Mouse (Mus musculus) midbrain, embryonic 14.5 days (tissue): ENCODE data around the gene Gm20388. TPM values are rescaled to one million over a fixed set of nuclear protein-coding genes. Genes with fewer than 3 reads are reported as not detected.
A peak's percentile ranks its signal among the peaks of the same experiment; 100 is the strongest.

ENCODE experiments used
- ATAC-seq: fragments of 200-750 bp; cut with Nextera tagmentation; 2 replicates; pipeline ENCODE4 v1.8.0; 2017; ENCODE audit warnings: moderate number of reproducible peaks, moderate library complexity; ENCODE audit not compliant: low FRiP score, low TSS enrichment
- DNase-seq: peaks from one replicate; pipeline ENCODE4 v3.0.0-alpha.2; 2015
- H3K27ac ChIP-seq: fragments of 300-500 bp; sonication (generic); replicated peaks from 2 replicates; pipeline ENCODE4 v1.5.1; 2014; ENCODE audit warnings: mild to moderate bottlenecking, low read depth, low read length, moderate library complexity
- H3K27me3 ChIP-seq: fragments of 300-500 bp; sonication (generic); 2 replicates; pipeline ENCODE4 v1.6.1; 2014; ENCODE audit warnings: low read length, control low read depth, mixed read lengths; ENCODE audit not compliant: control insufficient read depth, insufficient read depth
- H3K36me3 ChIP-seq: fragments of 300-500 bp; sonication (generic); 2 replicates; pipeline ENCODE4 v1.6.1; 2014; ENCODE audit warnings: low read length, control low read depth; ENCODE audit not compliant: control insufficient read depth, insufficient read depth
- H3K4me1 ChIP-seq: fragments of 300-500 bp; sonication (generic); 2 replicates; pipeline ENCODE4 v1.6.1; 2014; ENCODE audit warnings: mild to moderate bottlenecking, antibody characterized with exemption, low read length, control low read depth; ENCODE audit not compliant: control insufficient read depth, insufficient read depth
- H3K4me2 ChIP-seq: fragments of 300-500 bp; sonication (generic); 2 replicates; pipeline ENCODE4 v1.6.1; 2014; ENCODE audit warnings: mild to moderate bottlenecking, low read length, moderate library complexity
- H3K4me3 ChIP-seq: fragments of 300-500 bp; sonication (generic); replicated peaks from 2 replicates; pipeline ENCODE4 v1.5.1; 2014; ENCODE audit warnings: low read depth, low read length
- H3K9ac ChIP-seq: fragments of 300-500 bp; sonication (generic); replicated peaks from 2 replicates; pipeline ENCODE4 v1.6.1; 2014; ENCODE audit warnings: mild to moderate bottlenecking, low read length, moderate library complexity
- H3K9me3 ChIP-seq: fragments of 300-500 bp; sonication (generic); 2 replicates; pipeline ENCODE4 v1.6.1; 2016; ENCODE audit warnings: low read length, control low read depth, mixed read lengths; ENCODE audit not compliant: control insufficient read depth
- WGBS: fragments of 180-500 bp; shearing (Covaris S2); extraction: QIAGEN DNeasy Blood & Tissue Kit; methylation state at CpG from one replicate; pipeline ENCODE4 v1.1.7; 2014; 5-methylcytosine and 5-hydroxymethylcytosine counted together
- polyA plus RNA-seq: library from polyadenylated mRNA; unstranded; fragments of >200 nt; fragmentation: Nextera tagmentation; extraction: Ambion mirVana; gene quantifications from 2 replicates; pipeline ENCODE4 v1.2.1, GENCODE M21; 2014

Gm20388 gene
- polyA plus RNA-seq, 1 experiment from 2014 or later, result 4.1 TPM

DNA sequence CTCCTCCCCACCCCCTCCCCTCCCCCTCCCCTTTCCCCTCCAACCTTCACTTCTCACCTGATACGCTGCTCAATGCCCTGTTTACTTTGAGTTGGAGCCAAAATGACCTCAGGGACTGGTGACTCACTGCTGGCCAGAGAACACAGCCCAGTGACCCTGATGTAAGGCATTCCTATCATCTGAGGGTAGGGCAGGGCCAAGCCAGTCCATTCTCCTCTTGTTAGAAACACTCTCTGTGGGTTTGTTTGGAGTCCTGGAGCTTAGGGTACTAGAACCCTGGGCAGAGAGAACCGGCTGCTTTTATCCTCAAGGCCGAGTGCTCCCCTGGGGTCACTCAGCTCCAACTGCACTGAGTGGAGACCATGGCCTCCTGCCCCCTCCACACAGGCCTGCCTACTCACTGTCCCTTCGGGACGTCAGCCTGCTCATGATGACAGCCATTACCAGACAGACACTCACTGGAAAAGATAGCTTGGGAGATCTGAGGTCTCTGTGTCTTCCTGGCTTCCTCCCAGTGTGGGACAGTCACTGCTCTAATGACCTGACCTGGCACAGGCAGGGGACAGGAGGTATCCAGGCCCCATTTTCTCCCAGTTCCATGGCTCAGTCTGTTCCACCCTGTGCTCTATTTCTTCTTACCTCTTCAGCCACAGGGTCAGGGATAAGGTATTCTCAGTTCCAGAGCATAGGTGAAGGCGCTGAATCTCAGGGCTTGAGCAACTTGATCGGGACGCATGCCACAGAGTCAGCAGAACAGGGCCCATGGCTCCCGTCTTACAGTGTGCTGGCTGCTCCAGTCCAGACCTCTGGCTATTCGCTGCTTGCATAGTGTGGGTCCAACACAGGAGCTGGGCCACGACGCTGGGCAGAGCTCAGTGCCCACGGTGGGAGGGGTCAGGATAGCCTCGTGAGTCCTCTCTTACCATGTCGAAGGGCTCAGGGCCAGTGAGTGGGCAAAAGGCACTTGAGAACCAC lies 3807.2 kb downstream of the Gm20388 start:
- no peak overlapping the region for H3K27ac ChIP-seq
- H3K36me3 ChIP-seq, result no peaks in the 10 kb centered on the region
- no peak overlapping the region for H3K9ac ChIP-seq
- DNase-seq (no peak), ATAC-seq (no peak)
- H3K9me3 ChIP-seq, result no peaks in the 10 kb centered on the region
- 76% methylated on average over 15 of the region's 15 CpGs for WGBS
- H3K4me2 ChIP-seq, result no peak overlapping the region
- H3K4me1 ChIP-seq, result 0 out of 2 replicates have a peak, but pooled peaks cover 5% of the 10 kb centered on the region
- H3K27me3 ChIP-seq, result no peaks in the 10 kb centered on the region
- H3K4me3 ChIP-seq, result no peak overlapping the region

- Histone ChIP-seq H3K4me2 (no peak overlapping the region), H3K9ac (no peak overlapping the region), H3K4me1 (0 out of 2 replicates have a peak, but pooled peaks cover 5% of the 10 kb centered on the region), H3K9me3 (no peaks in the 10 kb centered on the region), H3K36me3 (no peaks in the 10 kb centered on the region), H3K4me3 (no peak overlapping the region), H3K27ac (no peak overlapping the region), H3K27me3 (no peaks in the 10 kb centered on the region)
- ATAC-seq (no peak), DNase-seq (no peak)
- 83% methylated on average over 2 of the region's 2 CpGs for WGBS
These were observed 3808.1 kb downstream of the Gm20388 start for GRCm38 (mm10) chr8:123718752-123719151.

DNA sequence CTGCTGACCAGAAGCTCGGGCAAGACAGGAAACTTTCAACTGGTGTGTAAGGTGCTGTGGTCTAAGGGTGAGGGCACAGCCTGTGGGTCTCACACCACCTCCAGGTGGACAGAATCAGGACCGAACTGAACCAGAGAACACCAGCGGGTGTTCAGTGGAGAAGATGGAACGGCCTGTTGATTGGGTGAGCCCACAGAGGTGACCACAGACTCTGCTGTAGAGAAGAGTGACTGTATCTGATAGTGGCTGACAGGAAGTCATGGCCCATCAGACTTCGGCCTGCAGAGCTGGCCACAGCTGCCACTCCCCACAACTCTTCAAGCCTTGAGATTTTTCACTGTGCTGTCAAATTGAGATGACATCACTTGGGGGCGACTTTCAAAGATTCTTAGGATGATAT lies 3808.6 kb downstream of the Gm20388 start:
- H3K4me1 ChIP-seq, result 0 out of 2 replicates have a peak, but pooled peaks cover 5% of the 10 kb centered on the region
- H3K27me3 ChIP-seq, result no peaks in the 10 kb centered on the region
- no peak for ATAC-seq
- no peaks in the 10 kb centered on the region for H3K9me3 ChIP-seq
- H3K36me3 ChIP-seq, result no peaks in the 10 kb centered on the region
- no peak overlapping the region for H3K27ac ChIP-seq
- H3K4me3 ChIP-seq, result no peak overlapping the region
- H3K4me2 ChIP-seq, result no peak overlapping the region
- H3K9ac ChIP-seq, result no peak overlapping the region
- 91% methylated on average over 6 of the region's 6 CpGs for WGBS
- no peak for DNase-seq

DNA sequence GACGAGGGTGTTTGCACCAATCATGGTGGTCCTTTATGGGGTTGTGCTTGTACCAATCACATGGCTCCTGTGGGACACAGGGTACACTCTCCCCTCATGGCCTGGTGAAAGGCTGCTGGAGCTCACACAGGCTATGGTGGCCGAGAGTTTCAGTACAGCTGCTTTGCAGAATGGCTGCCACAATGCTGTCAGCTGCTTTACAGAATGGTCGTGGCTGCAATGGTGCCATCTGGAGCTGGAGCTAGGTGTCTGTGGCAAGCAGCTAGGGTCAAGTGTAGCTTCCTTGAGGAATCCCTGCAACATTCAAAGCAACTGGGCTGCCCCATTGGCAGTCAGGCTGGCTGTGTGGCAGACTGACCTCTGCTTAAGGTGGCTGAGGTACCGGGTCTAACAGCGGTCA lies 3809.2 kb downstream of the Gm20388 start:
- no peak for ATAC-seq
- 70% methylated on average over 5 of the region's 5 CpGs for WGBS

GRCm38 (mm10) chr8:123720471-123721001 lies 3809.9 kb downstream of the Gm20388 start:
- Histone ChIP-seq H3K9ac (no peak overlapping the region), H3K9me3 (no peaks in the 10 kb centered on the region), H3K4me2 (no peak overlapping the region), H3K4me1 (0 out of 2 replicates have a peak, but pooled peaks cover 5% of the 10 kb centered on the region), H3K4me3 (no peak overlapping the region), H3K36me3 (no peaks in the 10 kb centered on the region), H3K27ac (no peak overlapping the region), H3K27me3 (no peaks in the 10 kb centered on the region)
- no peak for DNase-seq
- ATAC-seq, result no peak
- 16% methylated on average over 12 of the region's 12 CpGs for WGBS

More for the DNA sequence above, 3809.2 kb downstream of the Gm20388 start:
- Histone ChIP-seq H3K27me3 (no peaks in the 10 kb centered on the region), H3K9ac (no peak overlapping the region), H3K36me3 (no peaks in the 10 kb centered on the region), H3K4me1 (0 out of 2 replicates have a peak, but pooled peaks cover 5% of the 10 kb centered on the region), H3K9me3 (no peaks in the 10 kb centered on the region), H3K27ac (no peak overlapping the region), H3K4me3 (no peak overlapping the region), H3K4me2 (no peak overlapping the region)
- no peak for DNase-seq

DNA sequence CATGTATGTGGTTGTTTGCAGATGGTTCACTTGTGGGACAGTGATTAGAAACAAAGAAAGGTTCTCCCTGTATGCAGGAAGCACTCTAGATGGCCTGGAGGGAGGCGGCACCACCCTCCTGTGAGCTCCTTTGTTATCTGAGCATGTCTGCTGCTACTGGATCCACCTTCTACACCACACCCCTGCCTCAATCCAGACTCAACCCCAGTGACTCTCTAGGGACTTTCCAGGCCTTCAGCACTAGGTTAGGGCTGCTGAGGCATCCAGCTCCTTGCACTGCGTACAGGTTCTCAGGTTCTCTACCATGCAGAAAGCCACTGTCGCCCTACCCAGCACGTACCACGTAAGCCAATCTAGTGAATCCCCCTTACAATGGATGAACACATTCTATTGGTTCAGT lies 3811.6 kb downstream of the Gm20388 start:
- 88% methylated on average over 5 of the region's 5 CpGs for WGBS
- 0 out of 2 replicates have a peak, but pooled peaks cover 5% of the 10 kb centered on the region for H3K4me1 ChIP-seq

GRCm38 (mm10) chr8:123724752-123725151 lies 3814.1 kb downstream of the Gm20388 start:
- 95% methylated on average over 10 of the region's 10 CpGs for WGBS
- DNase-seq, result no peak
- Histone ChIP-seq H3K27ac (no peak overlapping the region), H3K27me3 (no peaks in the 10 kb centered on the region), H3K9ac (no peak overlapping the region), H3K36me3 (no peaks in the 10 kb centered on the region), H3K4me1 (peaks cover 20% of the 10 kb centered on the region), H3K4me3 (no peak overlapping the region), H3K9me3 (no peaks in the 10 kb centered on the region), H3K4me2 (no peak overlapping the region)
- ATAC-seq, result no peak

More for the DNA sequence above, 3811.6 kb downstream of the Gm20388 start:
- no peaks in the 10 kb centered on the region for H3K9me3 ChIP-seq
- H3K4me3 ChIP-seq, result no peak overlapping the region
- DNase-seq (no peak), ATAC-seq (no peak)
- no peaks in the 10 kb centered on the region for H3K27me3 ChIP-seq
- H3K4me2 ChIP-seq, result no peak overlapping the region
- H3K27ac ChIP-seq, result no peak overlapping the region
- no peak overlapping the region for H3K9ac ChIP-seq
- H3K36me3 ChIP-seq, result no peaks in the 10 kb centered on the region

DNA sequence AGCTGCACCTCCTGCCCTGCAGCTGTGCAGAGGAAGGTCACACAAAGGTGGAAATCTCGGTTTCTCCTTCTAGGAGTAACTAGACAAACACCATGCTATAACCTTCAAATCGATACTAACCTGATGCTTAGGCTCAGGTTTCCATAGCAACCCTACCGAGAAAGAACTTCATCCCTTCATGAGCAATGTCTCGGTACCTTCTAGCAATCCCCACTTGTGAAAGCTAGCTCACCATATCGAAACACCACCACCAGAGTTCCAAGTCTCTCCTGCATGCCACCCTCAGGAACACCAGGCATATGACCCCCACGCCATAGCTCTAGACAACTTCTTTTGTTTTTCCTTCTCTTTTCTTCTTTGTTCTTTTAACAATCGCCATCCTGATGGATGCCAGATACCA lies 3814.6 kb downstream of the Gm20388 start:
- H3K4me3 ChIP-seq, result no peak overlapping the region
- ATAC-seq (no peak), DNase-seq (peak; percentile 58)
- no peak overlapping the region for H3K27ac ChIP-seq
- H3K27me3 ChIP-seq, result no peaks in the 10 kb centered on the region
- H3K4me1 ChIP-seq, result peaks cover 23% of the 10 kb centered on the region
- H3K9me3 ChIP-seq, result no peaks in the 10 kb centered on the region
- H3K4me2 ChIP-seq, result no peak overlapping the region
- 55% methylated on average over 7 of the region's 7 CpGs for WGBS
- H3K9ac ChIP-seq, result no peak overlapping the region
- H3K36me3 ChIP-seq, result no peaks in the 10 kb centered on the region
